Mouse (Mus musculus) lung, postnatal 10 days (tissue): ENCODE data around the gene Gm3573.
"Not testable (repeated sequence)": the region's sequence is repeated elsewhere in the genome, so short reads cannot be mapped to it uniquely, and the experiment has no call there.

Experiments
- DNase-seq: peaks from one replicate; pipeline ENCODE4 v3.0.0; 2021

The Gm3573 gene

DNA sequence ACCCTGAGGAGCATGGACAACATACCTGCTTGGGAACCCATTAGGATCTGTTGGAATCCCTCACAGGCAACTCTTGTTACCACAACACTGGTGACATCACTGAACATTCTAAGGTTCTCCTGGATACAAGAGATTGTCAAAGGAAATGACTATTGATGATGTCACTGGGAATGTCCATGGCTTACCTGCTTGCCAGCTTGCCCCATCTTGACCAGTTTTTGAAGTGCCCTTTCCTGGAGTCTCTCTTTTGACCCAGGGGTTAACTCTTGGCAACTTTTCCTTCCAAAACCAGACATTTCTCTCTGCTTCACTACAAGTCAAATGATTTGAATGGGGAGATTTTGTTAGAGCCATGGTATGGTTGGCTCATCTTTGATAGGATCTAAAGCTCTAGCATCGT lies at the start of gene Gm3573:
TSS of gene Gm3573 (minus strand) at position 101 of the 400 bp plus-strand sequence.
- not testable (repeated sequence) for DNase-seq

DNA sequence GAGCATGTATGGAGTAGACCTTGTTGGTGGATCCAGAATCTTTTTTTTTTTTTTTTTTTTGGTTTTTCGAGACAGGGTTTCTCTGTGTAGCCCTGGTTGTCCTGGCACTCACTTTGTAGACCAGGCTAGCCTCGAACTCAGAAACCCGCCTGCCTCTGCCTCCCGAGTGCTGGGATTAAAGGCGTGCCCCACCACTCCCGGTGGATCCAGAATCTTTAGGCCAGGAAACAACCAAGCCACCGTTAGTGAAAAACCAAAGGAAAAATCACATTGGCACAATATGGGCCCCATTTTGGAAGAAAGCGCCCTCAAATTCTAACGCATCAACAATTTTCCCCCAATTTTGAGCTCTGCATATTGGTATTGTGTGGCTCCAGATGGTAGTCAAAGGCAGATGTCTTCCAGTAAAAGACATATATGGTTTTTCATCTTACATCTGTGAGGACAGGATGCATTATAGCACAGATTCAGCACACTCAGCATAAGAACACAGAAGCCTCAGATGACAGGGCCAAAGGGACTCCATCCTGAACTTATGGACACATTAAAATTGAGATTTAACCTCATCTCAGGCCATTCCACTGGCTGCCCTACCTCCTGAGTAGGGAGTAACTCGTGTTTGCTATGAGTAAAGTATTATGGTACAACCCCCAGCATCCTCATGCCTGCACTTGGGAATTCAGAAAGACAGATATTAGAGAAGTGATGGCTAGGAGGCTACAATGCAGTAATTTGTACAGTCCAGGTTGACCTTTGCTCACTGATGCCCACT lies 26.4 kb upstream of the Gm3573 start:
- peak; percentile 1 for DNase-seq

DNA sequence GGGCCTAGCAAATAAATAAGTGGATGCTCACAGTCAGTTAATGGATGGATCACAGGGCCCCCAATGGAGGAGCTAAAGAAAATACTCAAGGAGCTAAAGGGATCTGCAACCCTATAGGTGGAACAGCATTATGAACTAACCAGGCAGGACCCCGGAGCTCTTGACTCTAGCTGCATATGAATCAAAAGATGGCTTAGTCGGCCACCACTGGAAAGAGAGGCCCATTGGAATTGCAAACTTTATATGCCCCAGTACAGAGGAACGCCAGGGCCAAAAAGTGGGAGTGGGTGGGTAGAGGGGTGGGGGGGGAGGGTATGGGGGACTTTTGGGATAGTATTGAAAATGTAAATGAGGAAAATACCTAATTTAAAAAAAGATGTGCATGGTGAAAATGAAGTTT lies 6.7 kb downstream of the Gm3573 start:
- peak; percentile 11 for DNase-seq

DNA sequence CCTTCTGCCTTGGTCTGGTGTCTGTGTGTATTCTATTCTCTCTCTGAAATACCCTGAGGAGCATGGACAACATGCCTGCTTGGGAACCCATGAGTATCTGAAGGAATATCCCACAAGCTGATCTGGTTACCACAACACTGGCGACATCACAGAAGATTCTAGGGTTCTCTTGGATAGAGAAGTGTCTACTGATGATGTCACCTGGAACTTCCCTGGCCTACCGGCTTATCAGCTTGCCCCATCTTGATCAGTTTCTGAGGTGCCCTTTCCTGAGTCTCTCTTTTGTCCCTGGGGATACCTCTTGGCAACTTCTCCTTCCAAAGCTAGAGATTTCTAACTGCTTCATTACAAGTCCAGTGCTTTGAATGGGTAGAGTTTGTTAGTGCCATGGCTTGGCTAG lies 28.1 kb downstream of the Gm3573 start, which contains the start of gene Gm17027:
TSS of gene Gm17027 (minus strand) at position 101 of the 400 bp plus-strand sequence.
- DNase-seq = not testable (repeated sequence)
